ENCODE assay signal across 28 mouse cellular contexts in genomic region chr1:92805181-92805580, GRCm38 (mm10).
"Had no signal": no experiment of that assay in that cellular context is flagged by ENCODE, and none has a peak within 500 bp of the region (broad histone marks: within the 10 kb centered on the region; RNA-seq: fewer than 3 reads in every experiment).

No protein-coding gene starts in this region.

- H3K27ac ChIP-seq: gastrocnemius, adult 2 months; heart, embryonic 10.5 days; hindbrain, embryonic 10.5 days; hindbrain, embryonic 12.5 days; hindbrain, embryonic 14.5 days; intestine, embryonic 15.5 days; left cerebral cortex, adult 2 months; limb, embryonic 10.5 days; limb, embryonic 12.5 days; liver, embryonic 13.5 days had no signal

- H3K36me3 ChIP-seq: heart, embryonic 10.5 days; heart, embryonic 12.5 days; hindbrain, embryonic 10.5 days; hindbrain, embryonic 12.5 days; intestine, embryonic 15.5 days; limb, embryonic 10.5 days; limb, embryonic 12.5 days; liver, embryonic 13.5 days had no signal

- H3K4me2 ChIP-seq: heart, embryonic 12.5 days; hindbrain, embryonic 12.5 days; hindbrain, embryonic 14.5 days; intestine, embryonic 15.5 days; limb, embryonic 12.5 days; liver, embryonic 11.5 days; liver, embryonic 13.5 days had no signal

- H3K9ac ChIP-seq: heart, embryonic 12.5 days; hindbrain, embryonic 12.5 days; hindbrain, embryonic 14.5 days; intestine, embryonic 15.5 days; limb, embryonic 12.5 days; liver, embryonic 13.5 days had no signal

- H3K9me3 ChIP-seq: heart, embryonic 10.5 days; intestine, embryonic 15.5 days; limb, embryonic 10.5 days; liver, embryonic 13.5 days had no signal

- H3K4me3 ChIP-seq: gastrocnemius, adult 2 months; heart, embryonic 10.5 days; heart, embryonic 12.5 days; hindbrain, embryonic 10.5 days; hindbrain, embryonic 12.5 days; intestine, embryonic 15.5 days; left cerebral cortex, adult 2 months; limb, embryonic 10.5 days; limb, embryonic 12.5 days; liver, embryonic 13.5 days had no signal

- H3K4me1 ChIP-seq: heart, embryonic 10.5 days; heart, embryonic 12.5 days; hindbrain, embryonic 12.5 days; intestine, embryonic 15.5 days; limb, embryonic 10.5 days; limb, embryonic 12.5 days; liver, embryonic 13.5 days had no signal

- H3K27me3 ChIP-seq: hindbrain, embryonic 12.5 days; intestine, embryonic 15.5 days; limb, embryonic 12.5 days; liver, embryonic 13.5 days had no signal

- DNase-seq: gastrocnemius, adult 2 months; gastrocnemius, postnatal 10 days; gastrocnemius, postnatal 25 days; heart, adult 18-20 months; heart, postnatal 10 days; heart, postnatal 4 days; kidney, adult 18-20 months; kidney, adult 8-10 months; kidney, postnatal 10 days; kidney, postnatal 25 days; kidney, postnatal 4 days; layer of hippocampus, adult 9-11 months; layer of hippocampus, postnatal 36 days; liver; liver, embryonic 13.5 days had no signal

- ATAC-seq: hindbrain, embryonic 16.5 days; inflammation-experienced regulatory T-cells, adult 6 months; intestine, embryonic 15.5 days; intestine, postnatal 0 days had no signal
